Mouse (Mus musculus) MEL (cell line): Measurements from ENCODE around the gene Dhps. TPM values are rescaled to one million over a fixed set of nuclear protein-coding genes. Genes with fewer than 3 reads are reported as not detected.

ENCODE experiments used
- DNase-seq: peaks from one replicate; pipeline ENCODE4 v3.0.0; 2011; ENCODE audit warnings: low read depth, low spot score
- H3K27ac ChIP-seq: 2 replicates; pipeline ENCODE4 v1.5.1; 2012; ENCODE audit warnings: low read depth, mild to moderate bottlenecking, control low read depth, low read length, moderate library complexity; ENCODE audit not compliant: control insufficient read depth
- H3K27me3 ChIP-seq, 2 experiments: fragments of 150-350 bp in 1 of 2; sonication (generic) in 1 of 2; 2 replicates each; pipeline ENCODE4 v1.6.1; 2012; ENCODE audit warnings: low read length in 2 of 2, mild to moderate bottlenecking in 2 of 2, improper control_type of control experiment in 1 of 2, moderate library complexity in 1 of 2; ENCODE audit not compliant: insufficient read depth in 2 of 2, control insufficient read depth in 1 of 2
- H3K36me3 ChIP-seq, 2 experiments: 2 replicates each; pipeline ENCODE4 v1.6.1; 2012 to 2014; ENCODE audit warnings: low read length in 2 of 2, improper control_type of control experiment in 1 of 2, inconsistent platforms in 1 of 2, mild to moderate bottlenecking in 1 of 2; ENCODE audit not compliant: insufficient read depth in 2 of 2, control insufficient read depth in 1 of 2
- H3K4me1 ChIP-seq, 2 experiments: fragments of 150-350 bp in 1 of 2; sonication (generic) in 1 of 2; 2 replicates each; pipeline ENCODE4 v1.6.1; 2012; ENCODE audit warnings: low read length in 2 of 2, improper control_type of control experiment in 1 of 2, mild to moderate bottlenecking in 1 of 2; ENCODE audit not compliant: insufficient read depth in 2 of 2, control insufficient read depth in 1 of 2
- H3K4me3 ChIP-seq, 2 experiments: fragments of 150-350 bp in 1 of 2; sonication (generic) in 1 of 2; 2 replicates each; pipeline ENCODE4 v1.5.1; 2012; ENCODE audit warnings: low read depth in 2 of 2, low read length in 2 of 2, mild to moderate bottlenecking in 2 of 2, moderate library complexity in 2 of 2, control low read depth in 1 of 2, improper control_type of control experiment in 1 of 2; ENCODE audit not compliant: control insufficient read depth in 1 of 2, insufficient read depth in 1 of 2
- H3K79me2 ChIP-seq: 2 replicates; pipeline ENCODE4 v1.6.1; 2012; ENCODE audit warnings: mild to moderate bottlenecking, low read length, moderate library complexity; ENCODE audit not compliant: control insufficient read depth, poor library complexity, insufficient read depth
- H3K9ac ChIP-seq: 2 replicates; pipeline ENCODE4 v1.6.1; 2012; ENCODE audit warnings: low read depth, mild to moderate bottlenecking, control low read depth, low read length, moderate library complexity; ENCODE audit not compliant: control insufficient read depth, poor library complexity, severe bottlenecking
- H3K9me3 ChIP-seq: fragments of 150-350 bp; sonication (generic); replicated peaks from 2 replicates; pipeline ENCODE4 v1.6.1; 2012; ENCODE audit warnings: mild to moderate bottlenecking, low read length, improper control_type of control experiment, moderate library complexity; ENCODE audit not compliant: insufficient read depth
- CHD2 ChIP-seq: IDR thresholded peaks from 2 replicates; pipeline ENCODE4 v1.6.1; 2011; ENCODE audit warnings: low read length, improper control_type of control experiment
- CTCF ChIP-seq, 3 experiments: IDR thresholded peaks in 2 of 3; conservative IDR thresholded peaks in 1 of 3; 2 replicates each; pipeline ENCODE4 v1.5.1; 2011 to 2012; ENCODE audit warnings: low read length in 3 of 3, low read depth in 2 of 3, mild to moderate bottlenecking in 2 of 3, improper control_type of control experiment in 1 of 3, inconsistent platforms in 1 of 3, mixed read lengths in 1 of 3, moderate library complexity in 1 of 3; ENCODE audit not compliant: control insufficient read depth in 1 of 3, insufficient read depth in 1 of 3, poor library complexity in 1 of 3, severe bottlenecking in 1 of 3
- EP300 ChIP-seq, 2 experiments: IDR thresholded peaks; 2 replicates each; pipeline ENCODE4 v1.6.1; 2011; ENCODE audit warnings: improper control_type of control experiment in 2 of 2, low read length in 2 of 2, low read depth in 1 of 2, mild to moderate bottlenecking in 1 of 2
- ETS1 ChIP-seq: IDR thresholded peaks from 2 replicates; pipeline ENCODE4 v1.6.1; 2012; ENCODE audit warnings: low read depth, mild to moderate bottlenecking, inconsistent platforms, low read length, improper control_type of control experiment, moderate library complexity
- GATA1 ChIP-seq: IDR thresholded peaks from 2 replicates; pipeline ENCODE4 v1.6.1; 2011; ENCODE audit warnings: low read depth, low read length, improper control_type of control experiment
- MEF2A ChIP-seq: IDR thresholded peaks from 2 replicates; pipeline ENCODE4 v1.6.1; 2014; ENCODE audit warnings: low read depth, mild to moderate bottlenecking, inconsistent platforms, low read length, improper control_type of control experiment; ENCODE audit not compliant: poor library complexity, insufficient replicate concordance, severe bottlenecking; ENCODE audit errors: extremely low read depth
- MYB ChIP-seq: IDR thresholded peaks from 2 replicates; pipeline ENCODE4 v1.6.1; 2011; ENCODE audit warnings: mild to moderate bottlenecking, low read depth, low read length, improper control_type of control experiment
- NELFE ChIP-seq: IDR thresholded peaks from 2 replicates; pipeline ENCODE4 v1.6.1; 2011; ENCODE audit warnings: low read depth, low read length, improper control_type of control experiment
- NRF1 ChIP-seq: IDR thresholded peaks from 2 replicates; pipeline ENCODE4 v1.6.1; 2014; ENCODE audit warnings: low read depth, mild to moderate bottlenecking, inconsistent platforms, low read length, improper control_type of control experiment, moderate library complexity; ENCODE audit not compliant: poor library complexity, insufficient read depth, severe bottlenecking
- POLR2A ChIP-seq, 2 experiments: IDR thresholded peaks; 2 replicates each; pipeline ENCODE4 v1.6.1; 2011 to 2012; ENCODE audit warnings: low read length in 2 of 2, mild to moderate bottlenecking in 2 of 2, control low read depth in 1 of 2, improper control_type of control experiment in 1 of 2, low read depth in 1 of 2, moderate library complexity in 1 of 2; ENCODE audit not compliant: control insufficient read depth in 1 of 2, insufficient read depth in 1 of 2, poor library complexity in 1 of 2
- POLR2AphosphoS2 ChIP-seq: IDR thresholded peaks from 2 replicates; pipeline ENCODE4 v1.6.1; 2011; ENCODE audit warnings: low read length, improper control_type of control experiment
- RCOR1 ChIP-seq: IDR thresholded peaks from 2 replicates; pipeline ENCODE4 v1.6.1; 2012; ENCODE audit warnings: low read depth, mild to moderate bottlenecking, inconsistent platforms, low read length, improper control_type of control experiment
- SIN3A ChIP-seq: IDR thresholded peaks from 2 replicates; pipeline ENCODE4 v1.6.1; 2012; ENCODE audit warnings: low read length, improper control_type of control experiment, inconsistent platforms
- TAL1 ChIP-seq: IDR thresholded peaks from 2 replicates; pipeline ENCODE4 v1.6.1; 2012; ENCODE audit warnings: mild to moderate bottlenecking, inconsistent platforms, low read length, moderate library complexity, mixed read lengths
- UBTF ChIP-seq: IDR thresholded peaks from 2 replicates; pipeline ENCODE4 v1.6.1; 2012; ENCODE audit warnings: low read depth, mild to moderate bottlenecking, inconsistent platforms, low read length, improper control_type of control experiment, moderate library complexity, borderline replicate concordance; ENCODE audit not compliant: insufficient read depth
- ZC3H11A ChIP-seq: IDR thresholded peaks from 2 replicates; pipeline ENCODE4 v1.6.1; 2012; ENCODE audit warnings: low read depth, mild to moderate bottlenecking, inconsistent platforms, low read length, improper control_type of control experiment
- ZMIZ1 ChIP-seq: IDR thresholded peaks from 2 replicates; pipeline ENCODE4 v1.6.1; 2012; ENCODE audit warnings: low read depth, mild to moderate bottlenecking, inconsistent platforms, low read length, improper control_type of control experiment, moderate library complexity
- ZNF384 ChIP-seq: IDR thresholded peaks from 2 replicates; pipeline ENCODE4 v1.6.1; 2012; ENCODE audit warnings: low read depth, mild to moderate bottlenecking, inconsistent platforms, low read length, improper control_type of control experiment
- polyA plus RNA-seq, 2 experiments: library from polyadenylated mRNA; stranded (reverse) in 1 of 2; unstranded in 1 of 2; fragments of >175 nt in 1 of 2; fragments of >200 nt in 1 of 2; gene quantifications; 2 replicates each; pipeline versions ENCODE4 v1.2.1 to v1.2.4; 2012; ENCODE audit warnings: low replicate concordance in 2 of 2, low read depth in 1 of 2; ENCODE audit not compliant: insufficient read length in 2 of 2, insufficient read depth in 1 of 2, missing spikeins in 1 of 2
- total RNA-seq: library from RNA; depleted of rRNA; stranded (reverse); fragments of 300-350 nt; gene quantifications from 2 replicates; pipeline ENCODE4 v1.2.3, GENCODE M21; 2012

Dhps gene
- total and polyA plus RNA-seq, 3 experiments: 44.6 to 68.3 TPM; not detected in 1

- TF ChIP-seq TAL1 (no peak), MYB (no peak)
- H3K4me1 ChIP-seq: peaks cover 3 to 11% of the 10 kb centered on the region in 2 experiments
- H3K79me2 ChIP-seq: peaks cover 38% of the 10 kb centered on the region
- no peak overlapping the region for H3K9ac ChIP-seq
- H3K36me3 ChIP-seq: peaks cover 28 to 54% of the 10 kb centered on the region in 2 experiments
- no peaks in the 10 kb centered on the region for H3K9me3 ChIP-seq
- DNase-seq: no peak
- H3K27ac ChIP-seq: no peak overlapping the region
- H3K4me3 ChIP-seq: no peak overlapping the region
- H3K27me3 ChIP-seq: no peaks in the 10 kb centered on the region
These were observed 27.9 kb upstream of the Dhps start for GRCm38 (mm10) chr8:85043619-85044018.

GRCm38 (mm10) chr8:85057367-85057766 lies 14.2 kb upstream of the Dhps start:
- Histone ChIP-seq H3K4me3 (no peak overlapping the region), H3K27ac (no peak overlapping the region), H3K27me3 (no peaks in the 10 kb centered on the region), H3K36me3 (peaks cover 0 to 3% of the 10 kb centered on the region in 2 experiments; a peak in 2 of 4 replicates), H3K4me1 (0 out of 4 replicates have a peak, but pooled peaks cover 0 to 3% of the 10 kb centered on the region in 2 experiments), H3K79me2 (0 out of 2 replicates have a peak, but pooled peaks cover 2% of the 10 kb centered on the region), H3K9me3 (no peaks in the 10 kb centered on the region), H3K9ac (no peak overlapping the region)
- DNase-seq: no peak
- TF ChIP-seq MEF2A: no peak
- TF ChIP-seq EP300 (IDR thresholded peaks at IDR 0.05; ENCODE audit: low read depth in 1 of 2, low read length in 2 of 2): no peak
- no peak for TF ChIP-seq ZNF384
- no peak for TF ChIP-seq NRF1
- no peak for TF ChIP-seq UBTF
- TF ChIP-seq GATA1: no peak
- TF ChIP-seq TAL1: no peak
- TF ChIP-seq RCOR1: no peak
- no peak for TF ChIP-seq NELFE
- no peak for TF ChIP-seq SIN3A
- no peak for TF ChIP-seq CTCF (IDR thresholded peaks at IDR 0.05 in 2 of 3, conservative IDR thresholded peaks at IDR 0.05 in 1 of 3; ENCODE audit: control insufficient read depth in 1 of 3, insufficient read depth in 1 of 3, low read depth in 2 of 3, low read length in 3 of 3, poor library complexity in 1 of 3, severe bottlenecking in 1 of 3)
- no peak for TF ChIP-seq POLR2AphosphoS2
- no peak for TF ChIP-seq CHD2
- no peak; a peak in 1 of 4 replicates for TF ChIP-seq POLR2A (IDR thresholded peaks at IDR 0.05; ENCODE audit: control insufficient read depth in 1 of 2, insufficient read depth in 1 of 2, low read depth in 1 of 2, low read length in 2 of 2, poor library complexity in 1 of 2)
- no peak for TF ChIP-seq ETS1
- TF ChIP-seq ZMIZ1: no peak
- TF ChIP-seq ZC3H11A: no peak
